Mouse (Mus musculus): Measurements from ENCODE around the gene Col13a1. TPM values are rescaled to one million over a fixed set of nuclear protein-coding genes. Genes with fewer than 3 reads are reported as not detected.

The Col13a1 gene
- polyA plus RNA-seq, 1 experiment from 2014 or later = 3.6 TPM

GRCm38 (mm10) chr10:61919924-61920654 is 58.8 kb downstream of the Col13a1 start:
- Histone ChIP-seq H3K9me3 (replicated peaks) (peaks cover 13% of the 10 kb centered on the region), H3K4me1 (peaks cover 15% of the 10 kb centered on the region), H3K36me3 (no peaks in the 10 kb centered on the region), H3K27ac (replicated peaks) (peak overlapping the region; percentile 38; the same call in 1 of the 2 replicates), H3K27me3 (ENCODE audit: low read depth, poor library complexity, severe bottlenecking) (no peaks in the 10 kb centered on the region), H3K4me3 (no peak overlapping the region)
- 48% methylated on average over 13 of the region's 13 CpGs for WGBS
- no peak for DNase-seq (ENCODE audit: low spot score)

GRCm38 (mm10) chr10:61919496-61919895 is 59.4 kb downstream of the Col13a1 start:
- no peak for DNase-seq (ENCODE audit: low spot score)
- peaks cover 19% of the 10 kb centered on the region for H3K9me3 ChIP-seq (replicated peaks)
- 87% methylated on average over 4 of the region's 4 CpGs for WGBS
- H3K27ac ChIP-seq (replicated peaks) = no peak overlapping the region
- H3K36me3 ChIP-seq = no peaks in the 10 kb centered on the region
- H3K4me1 ChIP-seq = peaks cover 15% of the 10 kb centered on the region
- H3K4me3 ChIP-seq = no peak overlapping the region
- no peaks in the 10 kb centered on the region for H3K27me3 ChIP-seq (ENCODE audit: low read depth, poor library complexity, severe bottlenecking)

GRCm38 (mm10) chr10:61917066-61917465 is 61.8 kb downstream of the Col13a1 start:
- 93% methylated on average over 12 of the region's 12 CpGs for WGBS
- H3K4me3 ChIP-seq = no peak overlapping the region
- no peak for DNase-seq (ENCODE audit: low spot score)
- no peak overlapping the region for H3K27ac ChIP-seq (replicated peaks)
- no peaks in the 10 kb centered on the region for H3K36me3 ChIP-seq
- no peaks in the 10 kb centered on the region for H3K27me3 ChIP-seq (ENCODE audit: low read depth, poor library complexity, severe bottlenecking)
- H3K4me1 ChIP-seq = peaks cover 15% of the 10 kb centered on the region
- peaks cover 26% of the 10 kb centered on the region for H3K9me3 ChIP-seq (replicated peaks)

GRCm38 (mm10) chr10:61911770-61912169 is 67.1 kb downstream of the Col13a1 start:
- no peaks in the 10 kb centered on the region for H3K4me1 ChIP-seq
- no peaks in the 10 kb centered on the region for H3K27me3 ChIP-seq (ENCODE audit: low read depth, poor library complexity, severe bottlenecking)
- peaks cover 22% of the 10 kb centered on the region for H3K9me3 ChIP-seq (replicated peaks)
- no peak overlapping the region for H3K4me3 ChIP-seq
- H3K27ac ChIP-seq (replicated peaks) = no peak overlapping the region
- no peak for DNase-seq (ENCODE audit: low spot score)
- H3K36me3 ChIP-seq = no peaks in the 10 kb centered on the region
- WGBS = 75% methylated on average over 4 of the region's 4 CpGs

GRCm38 (mm10) chr10:61909004-61909403 is 69.9 kb downstream of the Col13a1 start:
- Histone ChIP-seq H3K27ac (replicated peaks) (no peak overlapping the region), H3K27me3 (ENCODE audit: low read depth, poor library complexity, severe bottlenecking) (no peaks in the 10 kb centered on the region), H3K9me3 (replicated peaks) (peaks cover 6% of the 10 kb centered on the region; the same call in 1 of the 2 replicates), H3K4me1 (no peaks in the 10 kb centered on the region), H3K4me3 (no peak overlapping the region), H3K36me3 (no peaks in the 10 kb centered on the region)
- DNase-seq (ENCODE audit: low spot score) = no peak
- 77% methylated on average over 3 of the region's 3 CpGs for WGBS

GRCm38 (mm10) chr10:61906226-61906625 is 72.7 kb downstream of the Col13a1 start:
- no peak for DNase-seq (ENCODE audit: low spot score)
- no peaks in the 10 kb centered on the region for H3K27me3 ChIP-seq (ENCODE audit: low read depth, poor library complexity, severe bottlenecking)
- no peaks in the 10 kb centered on the region; the same call in 1 of the 2 replicates for H3K9me3 ChIP-seq (replicated peaks)
- 33% methylated on average over 5 of the region's 5 CpGs for WGBS
- no peaks in the 10 kb centered on the region; the same call in 1 of the 2 replicates for H3K4me1 ChIP-seq
- H3K36me3 ChIP-seq = no peaks in the 10 kb centered on the region
- no peak overlapping the region for H3K27ac ChIP-seq (replicated peaks)
- H3K4me3 ChIP-seq = no peak overlapping the region

- Histone ChIP-seq H3K36me3 (no peaks in the 10 kb centered on the region), H3K4me1 (no peaks in the 10 kb centered on the region; the same call in 1 of the 2 replicates), H3K4me3 (no peak overlapping the region), H3K27me3 (ENCODE audit: low read depth, poor library complexity, severe bottlenecking) (no peaks in the 10 kb centered on the region), H3K9me3 (replicated peaks) (no peaks in the 10 kb centered on the region; the same call in 1 of the 2 replicates), H3K27ac (replicated peaks) (no peak overlapping the region)
- DNase-seq (ENCODE audit: low spot score) = no peak
- WGBS = 72% methylated on average over 8 of the region's 8 CpGs
These were observed 73.6 kb downstream of the Col13a1 start for GRCm38 (mm10) chr10:61905308-61905707.

- DNase-seq (ENCODE audit: low spot score) = no peak
- Histone ChIP-seq H3K4me1 (no peaks in the 10 kb centered on the region; the same call in 1 of the 2 replicates), H3K9me3 (replicated peaks) (no peaks in the 10 kb centered on the region), H3K27me3 (ENCODE audit: low read depth, poor library complexity, severe bottlenecking) (no peaks in the 10 kb centered on the region), H3K27ac (replicated peaks) (no peak overlapping the region), H3K4me3 (no peak overlapping the region), H3K36me3 (no peaks in the 10 kb centered on the region)
- WGBS = 90% methylated on average over 6 of the region's 6 CpGs
These were observed 80.8 kb downstream of the Col13a1 start for GRCm38 (mm10) chr10:61898116-61898515.

- Histone ChIP-seq H3K4me1 (peaks cover 23% of the 10 kb centered on the region), H3K4me3 (no peak overlapping the region), H3K36me3 (no peaks in the 10 kb centered on the region), H3K9me3 (replicated peaks) (no peaks in the 10 kb centered on the region), H3K27ac (replicated peaks) (no peak overlapping the region), H3K27me3 (ENCODE audit: low read depth, poor library complexity, severe bottlenecking) (no peaks in the 10 kb centered on the region)
- DNase-seq (ENCODE audit: low spot score) = no peak
- 82% methylated on average over 5 of the region's 5 CpGs for WGBS
These were observed 84.3 kb downstream of the Col13a1 start for GRCm38 (mm10) chr10:61894564-61894963.

- H3K36me3 ChIP-seq = no peaks in the 10 kb centered on the region
- no peaks in the 10 kb centered on the region for H3K27me3 ChIP-seq (ENCODE audit: low read depth, poor library complexity, severe bottlenecking)
- H3K4me3 ChIP-seq = peak overlapping the region; percentile 20
- peak; percentile 36 for DNase-seq (ENCODE audit: low spot score)
- H3K4me1 ChIP-seq = peaks cover 29% of the 10 kb centered on the region
- H3K9me3 ChIP-seq (replicated peaks) = no peaks in the 10 kb centered on the region
- WGBS = 41% methylated on average over 9 of the region's 9 CpGs
- H3K27ac ChIP-seq (replicated peaks) = peak overlapping the region; percentile 71
These were observed 87.8 kb downstream of the Col13a1 start for GRCm38 (mm10) chr10:61891138-61891537.

GRCm38 (mm10) chr10:61890294-61890693 is 88.6 kb downstream of the Col13a1 start:
- no peaks in the 10 kb centered on the region for H3K27me3 ChIP-seq (ENCODE audit: low read depth, poor library complexity, severe bottlenecking)
- DNase-seq (ENCODE audit: low spot score) = no peak
- H3K9me3 ChIP-seq (replicated peaks) = no peaks in the 10 kb centered on the region
- 93% methylated on average over 10 of the region's 10 CpGs for WGBS
- peak overlapping the region; percentile 71; the same call in 1 of the 2 replicates for H3K27ac ChIP-seq (replicated peaks)
- H3K4me1 ChIP-seq = peaks cover 29% of the 10 kb centered on the region
- no peaks in the 10 kb centered on the region for H3K36me3 ChIP-seq
- no peak overlapping the region for H3K4me3 ChIP-seq

GRCm38 (mm10) chr10:61879427-61879826 is 99.5 kb downstream of the Col13a1 start:
- 27% methylated on average over 4 of the region's 4 CpGs for WGBS
- peak; percentile 24 for DNase-seq (ENCODE audit: low spot score)
- Histone ChIP-seq H3K27ac (replicated peaks) (peak overlapping the region; percentile 42; the same call in 1 of the 2 replicates), H3K4me3 (no peak overlapping the region), H3K4me1 (peaks cover 34% of the 10 kb centered on the region), H3K36me3 (no peaks in the 10 kb centered on the region), H3K27me3 (ENCODE audit: low read depth, poor library complexity, severe bottlenecking) (peaks cover 20% of the 10 kb centered on the region; the same call in 1 of the 2 replicates), H3K9me3 (replicated peaks) (no peaks in the 10 kb centered on the region)

GRCm38 (mm10) chr10:61877787-61878186 is 101.1 kb downstream of the Col13a1 start:
- H3K27ac ChIP-seq (replicated peaks) = no peak overlapping the region; the same call in 1 of the 2 replicates
- no peak overlapping the region for H3K4me3 ChIP-seq
- WGBS = 9% methylated on average over 6 of the region's 6 CpGs
- DNase-seq (ENCODE audit: low spot score) = peak; percentile 82
- peaks cover 43% of the 10 kb centered on the region for H3K4me1 ChIP-seq
- peaks cover 20% of the 10 kb centered on the region; the same call in 1 of the 2 replicates for H3K27me3 ChIP-seq (ENCODE audit: low read depth, poor library complexity, severe bottlenecking)
- no peaks in the 10 kb centered on the region for H3K9me3 ChIP-seq (replicated peaks)
- no peaks in the 10 kb centered on the region for H3K36me3 ChIP-seq
